Mouse (Mus musculus) limb, embryonic 14.5 days (tissue): ENCODE results near the gene Vangl2. TPM values are rescaled to one million over a fixed set of nuclear protein-coding genes. Genes with fewer than 3 reads are reported as not detected.
"Not testable (repeated sequence)": the region's sequence is repeated elsewhere in the genome, so short reads cannot be mapped to it uniquely, and the experiment has no call there.

Experiments
- ATAC-seq: fragments of 200-750 bp; cut with Nextera tagmentation; 2 replicates; pipeline ENCODE4 v1.8.0; 2017; ENCODE audit warnings: low read depth, moderate number of reproducible peaks, moderate TSS enrichment; ENCODE audit not compliant: low FRiP score
- DNase-seq: peaks from one replicate; pipeline ENCODE4 v3.0.0-alpha.2; 2015; ENCODE audit warnings: low spot score
- H3K27ac ChIP-seq: fragments of 300-500 bp; sonication (generic); replicated peaks from 2 replicates; pipeline ENCODE4 v1.5.1; 2014; ENCODE audit warnings: low read depth, mild to moderate bottlenecking, low read length, moderate library complexity, mixed read lengths
- H3K27me3 ChIP-seq: fragments of 300-500 bp; sonication (generic); 2 replicates; pipeline ENCODE4 v1.6.1; 2014; ENCODE audit warnings: low read length, mixed read lengths; ENCODE audit not compliant: control insufficient read depth, insufficient read depth
- H3K36me3 ChIP-seq: fragments of 300-500 bp; sonication (generic); 2 replicates; pipeline ENCODE4 v1.6.1; 2014; ENCODE audit warnings: mild to moderate bottlenecking, low read length, moderate library complexity, mixed read lengths; ENCODE audit not compliant: control insufficient read depth, insufficient read depth
- H3K4me1 ChIP-seq: fragments of 300-500 bp; sonication (generic); 2 replicates; pipeline ENCODE4 v1.6.1; 2014; ENCODE audit warnings: antibody characterized with exemption, low read length, mixed read lengths; ENCODE audit not compliant: control insufficient read depth, insufficient read depth
- H3K4me2 ChIP-seq: fragments of 300-500 bp; sonication (generic); replicated peaks from 2 replicates; pipeline ENCODE4 v1.6.1; 2014; ENCODE audit warnings: low read depth, mild to moderate bottlenecking, low read length, moderate library complexity; ENCODE audit not compliant: severe bottlenecking
- H3K4me3 ChIP-seq: fragments of 300-500 bp; sonication (generic); replicated peaks from 2 replicates; pipeline ENCODE4 v1.5.1; 2014; ENCODE audit warnings: low read length
- H3K9ac ChIP-seq: fragments of 300-500 bp; sonication (generic); 2 replicates; pipeline ENCODE4 v1.6.1; 2014; ENCODE audit warnings: mild to moderate bottlenecking, low read depth, low read length, moderate library complexity; ENCODE audit not compliant: severe bottlenecking
- H3K9me3 ChIP-seq: fragments of 300-500 bp; sonication (generic); 2 replicates; pipeline ENCODE4 v1.6.1; 2016; ENCODE audit warnings: low read length; ENCODE audit not compliant: control insufficient read depth
- POLR2A ChIP-seq: fragments of 200-500 bp; IDR thresholded peaks from 2 replicates; pipeline ENCODE4 v1.8.0; 2012; ENCODE audit warnings: inconsistent platforms, mild to moderate bottlenecking, moderate library complexity, borderline replicate concordance; ENCODE audit not compliant: insufficient read depth, insufficient read length; ENCODE audit errors: extremely low read depth
- WGBS: fragments of 180-500 bp; shearing (Covaris S2); extraction: QIAGEN DNeasy Blood & Tissue Kit; methylation state at CpG from one replicate; pipeline ENCODE4 v1.1.7; 2014; 5-methylcytosine and 5-hydroxymethylcytosine counted together
- polyA plus RNA-seq, 2 experiments: library from polyadenylated mRNA; depleted of rRNA in 1 of 2; stranded (reverse) in 1 of 2; unstranded in 1 of 2; fragments of >200 nt; fragmentation: Nextera tagmentation in 1 of 2; extraction: Ambion mirVana in 1 of 2; gene quantifications; 2 replicates each; pipeline versions ENCODE4 v1.2.1 to v1.2.3; 2012 to 2014

Vangl2 gene
- polyA plus RNA-seq, 2 experiments, result 15.6 to 29.4 TPM

DNA sequence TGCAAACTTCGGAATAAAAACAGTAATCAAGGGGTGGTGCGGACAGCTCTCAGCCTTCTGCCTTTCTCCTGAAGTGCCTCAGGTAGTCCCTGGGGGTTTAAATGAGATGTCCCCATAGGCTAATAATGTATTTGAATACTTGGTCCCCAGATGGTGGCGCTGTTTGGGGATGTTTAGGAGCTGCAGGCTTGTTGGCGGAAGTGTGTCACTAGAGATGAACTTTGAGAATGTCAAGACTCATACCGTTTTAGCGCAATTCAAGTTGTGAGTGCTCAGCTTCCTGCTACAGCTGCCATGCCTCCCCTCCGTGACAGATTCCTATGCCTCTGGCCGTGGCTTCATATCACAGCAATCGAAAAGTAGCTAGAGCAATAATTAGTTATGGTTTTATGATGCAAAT is 52.9 kb downstream of the Vangl2 start:
- no peak for ATAC-seq
- no peak overlapping the region for H3K27ac ChIP-seq
- no peak for DNase-seq
- H3K9ac ChIP-seq, result no peak overlapping the region
- no peak overlapping the region for H3K4me2 ChIP-seq
- TF ChIP-seq POLR2A, result no peak
- H3K27me3 ChIP-seq, result no peaks in the 10 kb centered on the region
- H3K4me3 ChIP-seq, result no peak overlapping the region
- H3K9me3 ChIP-seq, result no peaks in the 10 kb centered on the region
- no peaks in the 10 kb centered on the region for H3K36me3 ChIP-seq
- no peaks in the 10 kb centered on the region for H3K4me1 ChIP-seq
- 88% methylated on average over 9 of the region's 9 CpGs for WGBS

DNA sequence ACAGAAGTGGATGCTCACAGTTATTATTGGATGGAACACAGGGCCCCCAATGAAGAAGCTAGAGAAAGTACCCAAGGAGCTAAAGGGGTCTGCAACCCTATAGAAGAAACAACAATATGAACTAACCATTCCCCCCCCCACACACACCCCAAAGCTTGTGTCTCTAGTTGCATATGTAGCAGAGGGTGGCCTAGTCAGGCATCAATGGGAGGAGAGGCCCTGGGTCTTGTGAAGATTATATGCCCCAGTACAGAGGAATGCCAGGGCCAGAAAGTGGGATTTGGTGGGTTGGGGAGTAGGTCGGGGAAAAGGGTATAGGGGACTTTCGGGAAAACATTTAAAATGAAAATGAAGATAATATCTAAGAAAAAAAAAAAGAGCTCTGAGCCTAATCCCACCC is 53.9 kb downstream of the Vangl2 start:
- not testable (repeated sequence) for H3K4me1 ChIP-seq, H3K9ac ChIP-seq, DNase-seq, H3K27ac ChIP-seq, H3K27me3 ChIP-seq, H3K9me3 ChIP-seq, H3K4me3 ChIP-seq, ATAC-seq, H3K4me2 ChIP-seq, H3K36me3 ChIP-seq
- 93% methylated on average over 2 of the region's 2 CpGs for WGBS

DNA sequence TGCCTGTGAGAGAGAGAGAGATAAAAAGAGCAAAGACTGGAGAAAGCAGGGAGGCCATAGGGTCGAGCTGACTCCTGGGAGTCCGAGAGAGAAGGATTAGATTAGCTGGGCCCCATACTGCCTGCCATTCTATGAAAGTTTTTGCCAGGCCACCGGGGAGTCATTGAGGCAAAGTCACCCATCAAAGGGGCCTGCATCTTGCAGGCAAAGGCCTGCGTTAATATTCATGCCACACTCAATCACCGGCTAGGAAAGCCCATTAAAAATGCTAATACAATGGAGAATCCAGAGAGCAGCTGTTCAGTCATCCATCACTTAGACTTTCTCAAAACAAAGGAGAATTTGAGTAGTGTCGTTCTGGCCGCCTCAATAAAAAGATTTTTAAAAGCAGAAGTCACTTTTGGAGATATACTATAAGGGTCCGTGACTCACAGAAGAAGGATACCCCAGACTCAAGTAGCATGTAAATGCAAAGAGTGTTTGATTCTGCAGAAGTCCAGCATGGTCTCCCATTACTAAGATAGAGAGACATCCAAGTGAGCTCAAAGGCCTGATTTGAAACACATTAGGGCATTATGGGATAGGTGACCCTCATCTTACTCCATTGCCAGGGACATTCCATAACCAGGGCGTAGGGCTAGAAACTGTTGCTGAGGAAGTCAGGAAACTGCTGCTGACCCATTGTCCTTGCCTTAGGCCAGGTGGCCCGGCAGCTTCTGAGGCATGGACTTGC is 57.2 kb downstream of the Vangl2 start:
- WGBS, result 61% methylated on average over 10 of the region's 10 CpGs
- no peak for TF ChIP-seq POLR2A

DNA sequence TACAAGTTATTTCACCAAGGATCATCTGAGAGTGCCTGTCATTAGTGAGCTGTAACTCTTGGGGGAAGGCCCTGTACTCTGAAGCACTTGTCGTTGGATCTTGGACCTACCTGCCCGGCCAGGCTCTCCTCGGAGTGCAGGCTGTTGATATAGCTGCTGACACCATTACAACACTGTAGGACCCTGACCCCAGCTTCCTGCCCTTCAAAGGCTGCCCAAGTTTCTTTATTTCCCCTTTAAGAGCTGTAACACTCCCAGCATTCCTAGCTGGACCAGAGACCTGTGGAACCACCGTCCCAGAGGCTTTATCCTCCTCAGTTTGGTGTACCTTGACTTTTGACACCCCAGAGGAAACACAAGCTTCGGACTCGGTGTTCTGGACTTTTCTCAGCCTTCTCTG is 59.0 kb downstream of the Vangl2 start:
- Histone ChIP-seq H3K27ac (no peak overlapping the region), H3K9ac (no peak overlapping the region), H3K4me3 (no peak overlapping the region), H3K27me3 (no peaks in the 10 kb centered on the region), H3K9me3 (no peaks in the 10 kb centered on the region), H3K4me1 (no peaks in the 10 kb centered on the region), H3K4me2 (no peak overlapping the region), H3K36me3 (no peaks in the 10 kb centered on the region)
- no peak for TF ChIP-seq POLR2A
- DNase-seq (no peak), ATAC-seq (no peak)
- 85% methylated on average over 6 of the region's 6 CpGs for WGBS

More for the DNA sequence above, 57.2 kb downstream of the Vangl2 start:
- Histone ChIP-seq H3K27me3 (no peaks in the 10 kb centered on the region), H3K36me3 (no peaks in the 10 kb centered on the region), H3K9ac (no peak overlapping the region), H3K4me3 (no peak overlapping the region), H3K9me3 (no peaks in the 10 kb centered on the region), H3K4me1 (no peaks in the 10 kb centered on the region), H3K27ac (no peak overlapping the region), H3K4me2 (no peak overlapping the region)
- ATAC-seq, result no peak
- no peak for DNase-seq

DNA sequence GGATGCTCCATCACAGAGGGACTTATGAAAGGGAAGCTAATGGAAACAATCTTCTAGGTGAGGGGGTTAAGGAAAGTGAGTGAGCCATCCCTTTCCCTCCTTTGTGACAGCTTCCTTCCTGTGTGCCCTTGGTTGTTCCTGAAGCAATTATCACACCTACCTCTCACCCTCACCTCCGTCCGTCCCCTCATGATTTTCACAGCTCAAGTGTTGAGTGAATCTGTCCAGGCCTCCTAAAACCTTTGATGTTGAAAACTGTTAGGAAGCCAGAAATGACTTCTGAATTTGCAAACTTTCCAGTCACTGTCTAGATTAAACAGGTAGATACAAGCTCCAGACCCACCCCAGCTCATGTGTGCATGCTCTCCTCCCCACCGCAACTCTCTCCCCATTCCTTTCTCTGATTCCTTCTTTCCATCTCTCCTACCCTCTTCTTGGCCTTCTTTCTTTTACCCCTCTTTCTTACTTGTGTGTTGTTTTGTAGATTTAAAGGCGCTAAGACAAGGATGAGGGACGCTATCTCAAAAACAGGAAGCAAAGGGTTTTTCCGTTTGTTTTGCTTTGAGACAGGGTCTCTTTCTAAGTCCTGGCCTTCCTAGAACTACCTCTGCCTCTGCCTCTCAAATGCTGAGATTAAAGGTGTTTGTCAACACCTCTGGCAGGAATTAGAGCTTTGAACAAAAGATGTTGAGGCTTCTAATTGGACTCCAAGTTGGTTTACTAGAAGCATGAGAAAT is 62.0 kb downstream of the Vangl2 start:
- ATAC-seq (no peak), DNase-seq (no peak)
- no peak for TF ChIP-seq POLR2A
- no peak overlapping the region for H3K9ac ChIP-seq
- 76% methylated on average over 6 of the region's 6 CpGs for WGBS
- H3K4me2 ChIP-seq, result no peak overlapping the region
- H3K27me3 ChIP-seq, result no peaks in the 10 kb centered on the region
- H3K36me3 ChIP-seq, result no peaks in the 10 kb centered on the region
- H3K9me3 ChIP-seq, result no peaks in the 10 kb centered on the region
- no peak overlapping the region for H3K27ac ChIP-seq
- H3K4me1 ChIP-seq, result no peaks in the 10 kb centered on the region
- no peak overlapping the region for H3K4me3 ChIP-seq

DNA sequence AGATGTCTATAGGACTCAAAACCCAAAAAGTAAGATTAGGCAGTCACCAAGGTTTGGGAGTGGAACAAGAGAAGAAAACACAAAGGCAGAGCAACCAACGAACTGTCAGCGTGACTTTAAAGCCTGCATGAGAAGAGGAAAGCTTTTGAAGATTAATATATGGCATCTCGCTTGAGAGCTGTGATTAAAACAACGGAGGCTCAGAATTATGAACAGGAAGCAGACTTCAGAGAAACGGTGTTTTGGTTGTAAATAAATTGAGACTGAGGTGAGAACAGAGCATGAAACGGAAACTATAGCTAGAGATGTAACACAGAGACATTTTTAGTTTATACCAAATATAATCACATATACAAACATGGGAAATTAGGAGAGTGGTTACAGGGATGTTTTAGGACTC is 64.6 kb downstream of the Vangl2 start:
- DNase-seq (no peak), ATAC-seq (no peak)
- H3K27me3 ChIP-seq, result no peaks in the 10 kb centered on the region
- no peak overlapping the region for H3K4me2 ChIP-seq
- H3K9ac ChIP-seq, result no peak overlapping the region
- no peak overlapping the region for H3K4me3 ChIP-seq
- no peak overlapping the region for H3K27ac ChIP-seq
- TF ChIP-seq POLR2A, result no peak
- no peaks in the 10 kb centered on the region for H3K9me3 ChIP-seq
- no peaks in the 10 kb centered on the region for H3K36me3 ChIP-seq
- H3K4me1 ChIP-seq, result no peaks in the 10 kb centered on the region
- WGBS, result 58% methylated on average over 6 of the region's 6 CpGs
